Mouse (Mus musculus): ENCODE measurements around the gene Olfr133. TPM values are rescaled to one million over a fixed set of nuclear protein-coding genes. Genes with fewer than 3 reads are reported as not detected.
"Not testable (repeated sequence)": the region's sequence is repeated elsewhere in the genome, so short reads cannot be mapped to it uniquely, and the experiment has no call there.

The Olfr133 gene
- not detected in 2 replicates for polyA plus RNA-seq (2014; fragmentation: Nextera tagmentation; extraction: Ambion mirVana)

DNA sequence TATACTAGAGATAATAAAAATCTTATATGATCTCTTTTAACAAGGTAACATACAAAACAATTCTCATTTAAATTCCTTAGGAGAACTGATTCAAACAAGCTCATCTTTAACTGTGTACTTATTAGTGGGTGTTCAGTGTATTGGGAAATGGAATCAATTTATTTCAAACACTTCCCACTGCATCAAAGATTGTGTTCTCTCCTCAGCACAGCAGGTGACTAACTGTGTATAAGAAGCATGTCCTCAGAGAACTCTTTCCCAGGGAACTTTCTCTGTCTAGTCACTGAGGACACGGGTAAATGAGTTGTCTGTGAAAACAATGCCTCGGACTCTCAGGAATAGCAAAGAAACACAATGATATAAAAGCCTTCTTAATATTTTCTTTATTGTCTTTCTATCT, at the start of gene Olfr133:
Olfr133 (plus strand) TSS at position 301 of the 400 bp plus-strand sequence.
- 70% methylated on average over 2 of the region's 2 CpGs for WGBS
- Histone ChIP-seq H3K9ac (replicated peaks; ENCODE audit: low read depth, low read length) (no peak within 1 kb of the TSS), H3K4me1 (ENCODE audit: control insufficient read depth, insufficient read depth, low read length) (no peaks in the 10 kb centered on the region), H3K27ac (ENCODE audit: low read depth, low read length) (no peak within 1 kb of the TSS), H3K27me3 (ENCODE audit: control insufficient read depth, insufficient read depth, low read length) (no peaks in the 10 kb centered on the region), H3K4me2 (ENCODE audit: low read depth, low read length) (no peak within 1 kb of the TSS), H3K36me3 (ENCODE audit: control insufficient read depth, insufficient read depth, low read length) (no peaks in the 10 kb centered on the region), H3K9me3 (ENCODE audit: control insufficient read depth, low read length) (no peaks in the 10 kb centered on the region), H3K4me3 (ENCODE audit: low read depth, low read length) (no peak within 1 kb of the TSS)
- ATAC-seq (ENCODE audit: low read depth): no peak

DNA sequence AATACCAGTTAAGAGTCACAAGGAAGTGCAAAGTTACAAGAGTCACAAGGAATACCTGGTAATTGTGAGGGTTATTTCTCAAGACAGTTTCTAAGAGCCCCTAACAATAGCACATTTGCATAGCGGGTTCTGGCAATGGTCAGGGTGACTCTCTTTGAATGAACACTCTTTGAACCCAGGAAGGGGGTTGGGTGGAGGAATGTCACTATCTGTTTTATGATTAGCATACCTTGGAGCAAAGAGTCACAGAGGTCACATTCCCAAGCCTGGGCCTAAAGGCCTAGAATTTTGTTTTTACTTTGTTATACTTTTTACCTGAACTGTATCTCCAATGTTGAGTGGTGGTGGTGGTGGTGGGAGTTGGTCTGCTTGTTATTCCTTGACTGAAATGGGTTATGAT, 20.9 kb upstream of the Olfr133 start:
- ATAC-seq (ENCODE audit: low read depth); H3K36me3 ChIP-seq (ENCODE audit: control insufficient read depth, insufficient read depth, low read length); H3K9me3 ChIP-seq (ENCODE audit: control insufficient read depth, low read length); H3K27me3 ChIP-seq (ENCODE audit: control insufficient read depth, insufficient read depth, low read length); H3K4me1 ChIP-seq (ENCODE audit: control insufficient read depth, insufficient read depth, low read length); H3K4me3 ChIP-seq (ENCODE audit: low read depth, low read length); H3K9ac ChIP-seq (replicated peaks; ENCODE audit: low read depth, low read length); H3K4me2 ChIP-seq (ENCODE audit: low read depth, low read length); H3K27ac ChIP-seq (ENCODE audit: low read depth, low read length): not testable (repeated sequence)
- WGBS: 89% methylated on average over 1 of the region's 1 CpGs

- not testable (repeated sequence) for H3K4me3 ChIP-seq (ENCODE audit: low read depth, low read length); H3K4me2 ChIP-seq (ENCODE audit: low read depth, low read length); ATAC-seq (ENCODE audit: low read depth); H3K36me3 ChIP-seq (ENCODE audit: control insufficient read depth, insufficient read depth, low read length); H3K27ac ChIP-seq (ENCODE audit: low read depth, low read length); H3K9ac ChIP-seq (replicated peaks; ENCODE audit: low read depth, low read length); H3K27me3 ChIP-seq (ENCODE audit: control insufficient read depth, insufficient read depth, low read length); H3K9me3 ChIP-seq (ENCODE audit: control insufficient read depth, low read length); H3K4me1 ChIP-seq (ENCODE audit: control insufficient read depth, insufficient read depth, low read length)
- 70% methylated on average over 3 of the region's 3 CpGs for WGBS
These were observed 19.7 kb upstream of the Olfr133 start for GRCm38 (mm10) chr17:38125371-38125770.

- H3K27ac ChIP-seq (ENCODE audit: low read depth, low read length): no peak within 1 kb of the TSS
- 69% methylated on average over 1 of the region's 1 CpGs for WGBS
- no peaks in the 10 kb centered on the region for H3K9me3 ChIP-seq (ENCODE audit: control insufficient read depth, low read length)
These were observed 10.7 kb upstream of the Olfr133 start, which contains the start of gene Olfr132 for GRCm38 (mm10) chr17:38134426-38134825. Olfr132 (minus strand) TSS chr17:38134526.

DNA sequence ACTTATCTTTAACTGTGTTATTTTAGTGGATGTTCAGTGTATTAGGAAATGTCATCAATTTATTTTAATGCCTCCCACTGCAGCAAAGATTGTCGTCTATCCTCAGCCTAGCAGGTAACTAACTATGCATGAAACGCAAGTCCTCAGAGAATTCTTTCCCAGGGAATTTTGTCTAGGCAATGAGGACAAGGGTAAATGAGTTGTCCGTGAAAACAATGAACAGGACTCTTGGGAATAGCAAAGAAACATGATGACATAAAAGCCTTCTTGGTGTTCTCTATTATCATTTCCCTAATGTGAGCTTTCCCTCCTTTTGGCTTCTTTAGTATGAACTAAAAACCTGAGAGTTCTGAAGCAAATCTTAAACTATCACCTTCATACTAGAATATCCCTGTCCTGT, 26.0 kb downstream of the Olfr133 start, which contains the start of gene Olfr134:
Olfr134 (plus strand) TSS at position 301 of the 400 bp plus-strand sequence.
- no peaks in the 10 kb centered on the region for H3K27me3 ChIP-seq (ENCODE audit: control insufficient read depth, insufficient read depth, low read length)
- no peak within 1 kb of the TSS for H3K4me2 ChIP-seq (ENCODE audit: low read depth, low read length)
- H3K4me1 ChIP-seq (ENCODE audit: control insufficient read depth, insufficient read depth, low read length): no peaks in the 10 kb centered on the region
- H3K36me3 ChIP-seq (ENCODE audit: control insufficient read depth, insufficient read depth, low read length): no peaks in the 10 kb centered on the region
- no peak within 1 kb of the TSS for H3K27ac ChIP-seq (ENCODE audit: low read depth, low read length)
- WGBS: 66% methylated on average over 3 of the region's 3 CpGs
- no peak within 1 kb of the TSS for H3K4me3 ChIP-seq (ENCODE audit: low read depth, low read length)
- no peaks in the 10 kb centered on the region for H3K9me3 ChIP-seq (ENCODE audit: control insufficient read depth, low read length)
- ATAC-seq (ENCODE audit: low read depth): no peak
- H3K9ac ChIP-seq (replicated peaks; ENCODE audit: low read depth, low read length): no peak within 1 kb of the TSS

More at GRCm38 (mm10) chr17:38134426-38134825, 10.7 kb upstream of the Olfr133 start, which contains the start of gene Olfr132:
- H3K36me3 ChIP-seq (ENCODE audit: control insufficient read depth, insufficient read depth, low read length): no peaks in the 10 kb centered on the region
- no peak within 1 kb of the TSS for H3K4me2 ChIP-seq (ENCODE audit: low read depth, low read length)
- H3K4me3 ChIP-seq (ENCODE audit: low read depth, low read length): no peak within 1 kb of the TSS
- no peak for ATAC-seq (ENCODE audit: low read depth)
- H3K9ac ChIP-seq (replicated peaks; ENCODE audit: low read depth, low read length): no peak within 1 kb of the TSS
- H3K4me1 ChIP-seq (ENCODE audit: control insufficient read depth, insufficient read depth, low read length): no peaks in the 10 kb centered on the region
- no peaks in the 10 kb centered on the region for H3K27me3 ChIP-seq (ENCODE audit: control insufficient read depth, insufficient read depth, low read length)

Other genes with a start within 250 kb of the Olfr133 start
- gene Olfr127, start 244.8 kb upstream of the Olfr133 start, polyA plus RNA-seq (2014; fragmentation: Nextera tagmentation; extraction: Ambion mirVana): not detected in 2 replicates
- not detected in 2 replicates for gene Olfr128, start 224.7 kb upstream of the Olfr133 start, polyA plus RNA-seq (2014; fragmentation: Nextera tagmentation; extraction: Ambion mirVana)
- not detected in 2 replicates for gene Olfr761, start 192.2 kb upstream of the Olfr133 start, polyA plus RNA-seq (2014; fragmentation: Nextera tagmentation; extraction: Ambion mirVana)
- not detected in 2 replicates for gene Olfr129, start 85.2 kb upstream of the Olfr133 start, polyA plus RNA-seq (2014; fragmentation: Nextera tagmentation; extraction: Ambion mirVana)
- not detected in 2 replicates for gene Olfr130, start 81.4 kb upstream of the Olfr133 start, polyA plus RNA-seq (2014; fragmentation: Nextera tagmentation; extraction: Ambion mirVana)
- not detected in 2 replicates for gene Olfr131, start 56.6 kb upstream of the Olfr133 start, polyA plus RNA-seq (2014; fragmentation: Nextera tagmentation; extraction: Ambion mirVana)
- not detected in 2 replicates for gene Olfr132, start 10.8 kb upstream of the Olfr133 start, polyA plus RNA-seq (2014; fragmentation: Nextera tagmentation; extraction: Ambion mirVana)
- gene Olfr134, start 26.1 kb downstream of the Olfr133 start, polyA plus RNA-seq (2014; fragmentation: Nextera tagmentation; extraction: Ambion mirVana): not detected in 2 replicates
- gene Olfr135, start 59.1 kb downstream of the Olfr133 start, polyA plus RNA-seq (2014; fragmentation: Nextera tagmentation; extraction: Ambion mirVana): not detected in 2 replicates
- gene Olfr138, start 115.8 kb downstream of the Olfr133 start, polyA plus RNA-seq (2014; fragmentation: Nextera tagmentation; extraction: Ambion mirVana): not detected in 2 replicates
- not detected in 2 replicates for gene Olfr137, start 162.3 kb downstream of the Olfr133 start, polyA plus RNA-seq (2014; fragmentation: Nextera tagmentation; extraction: Ambion mirVana)
- not detected in 2 replicates for gene Olfr136, start 184.6 kb downstream of the Olfr133 start, polyA plus RNA-seq (2014; fragmentation: Nextera tagmentation; extraction: Ambion mirVana)